Mouse (Mus musculus) splenic B cell, adult 2 months (primary cell): Measurements from ENCODE around the gene BC051019.

Experiments
- DNase-seq: peaks from one replicate; pipeline ENCODE4 v3.0.0-alpha.2; 2011; ENCODE audit warnings: low read depth, low spot score
- H3K27me3 ChIP-seq: 2 replicates; pipeline ENCODE4 v1.6.1; 2012; ENCODE audit warnings: mild to moderate bottlenecking, low read length, moderate library complexity, mixed read lengths; ENCODE audit not compliant: control insufficient read depth, poor library complexity, insufficient read depth, severe bottlenecking
- H3K36me3 ChIP-seq: 2 replicates; pipeline ENCODE4 v1.6.1; 2012; ENCODE audit warnings: mild to moderate bottlenecking, low read length, moderate library complexity, mixed read lengths; ENCODE audit not compliant: control insufficient read depth, poor library complexity, insufficient read depth, severe bottlenecking

The BC051019 gene

GRCm38 (mm10) chr7:109723697-109724096 lies at the start of gene BC051019:
Gene BC051019 (minus strand): TSS chr7:109723850.
- DNase-seq: no peak
- Histone ChIP-seq H3K27me3 (no peaks in the 10 kb centered on the region), H3K36me3 (no peaks in the 10 kb centered on the region)

DNA sequence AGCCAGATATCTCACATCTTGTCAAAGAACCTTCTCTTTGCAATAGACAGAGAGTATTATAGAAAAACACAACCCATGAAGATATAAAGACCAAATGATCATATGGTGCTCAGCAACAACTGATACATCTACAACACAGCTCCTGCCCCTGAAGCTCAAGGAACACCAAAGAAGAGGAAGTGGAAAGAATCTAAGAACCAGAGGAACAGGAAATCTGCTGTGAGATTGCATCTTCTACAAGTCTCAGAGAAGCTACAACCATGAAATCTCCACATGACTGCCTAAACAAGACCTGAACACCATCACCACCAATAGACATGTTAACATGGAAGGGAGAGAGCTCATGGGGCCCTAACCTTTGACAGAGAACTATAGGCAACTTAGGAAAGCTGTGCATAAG lies 48.6 kb upstream of the BC051019 start:
- no peak for DNase-seq
- Histone ChIP-seq H3K36me3 (no peaks in the 10 kb centered on the region), H3K27me3 (no peaks in the 10 kb centered on the region)

- H3K27me3 ChIP-seq: no peaks in the 10 kb centered on the region
- DNase-seq: no peak
- H3K36me3 ChIP-seq: no peaks in the 10 kb centered on the region
Observed at GRCm38 (mm10) chr7:109768699-109769383, 45.2 kb upstream of the BC051019 start.

GRCm38 (mm10) chr7:109767575-109768350 lies 44.1 kb upstream of the BC051019 start:
- Histone ChIP-seq H3K36me3 (no peaks in the 10 kb centered on the region), H3K27me3 (no peaks in the 10 kb centered on the region)
- no peak for DNase-seq

GRCm38 (mm10) chr7:109764009-109764408 lies 40.4 kb upstream of the BC051019 start:
- Histone ChIP-seq H3K36me3 (no peaks in the 10 kb centered on the region), H3K27me3 (no peaks in the 10 kb centered on the region)
- DNase-seq: no peak

DNA sequence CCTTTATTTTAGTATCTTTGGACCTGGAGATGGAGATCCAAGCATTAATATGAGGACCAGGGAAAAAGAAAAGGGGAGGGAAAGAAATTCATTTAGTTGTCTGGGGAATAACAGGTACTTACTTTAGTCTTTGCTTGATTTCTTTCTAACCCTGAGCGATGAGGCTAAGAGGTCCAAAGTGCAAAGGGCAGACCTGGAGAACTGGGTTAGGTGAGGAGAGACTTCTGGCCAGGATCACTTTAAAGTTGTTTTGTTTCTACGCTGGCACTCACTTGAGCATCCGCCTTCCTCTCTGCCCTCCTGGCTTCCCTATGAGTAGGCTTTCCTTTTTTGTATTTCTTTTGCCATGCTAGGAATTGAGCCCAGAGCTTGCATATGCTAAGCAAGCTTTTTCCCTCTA lies 32.6 kb upstream of the BC051019 start:
- no peaks in the 10 kb centered on the region for H3K36me3 ChIP-seq
- no peaks in the 10 kb centered on the region for H3K27me3 ChIP-seq
- no peak for DNase-seq

GRCm38 (mm10) chr7:109754034-109754433 lies 30.4 kb upstream of the BC051019 start:
- H3K27me3 ChIP-seq: no peaks in the 10 kb centered on the region
- DNase-seq: no peak
- H3K36me3 ChIP-seq: 0 out of 2 replicates have a peak, but pooled peaks cover under 1% of the 10 kb centered on the region

GRCm38 (mm10) chr7:109752008-109752925 lies 28.6 kb upstream of the BC051019 start, which contains the start of gene Tmem9b:
Gene Tmem9b (minus strand): TSS chr7:109752875.
- peaks cover 5% of the 10 kb centered on the region; the same call in 1 of the 2 replicates for H3K36me3 ChIP-seq
- H3K27me3 ChIP-seq: no peaks in the 10 kb centered on the region
- DNase-seq: peak; percentile 75

DNA sequence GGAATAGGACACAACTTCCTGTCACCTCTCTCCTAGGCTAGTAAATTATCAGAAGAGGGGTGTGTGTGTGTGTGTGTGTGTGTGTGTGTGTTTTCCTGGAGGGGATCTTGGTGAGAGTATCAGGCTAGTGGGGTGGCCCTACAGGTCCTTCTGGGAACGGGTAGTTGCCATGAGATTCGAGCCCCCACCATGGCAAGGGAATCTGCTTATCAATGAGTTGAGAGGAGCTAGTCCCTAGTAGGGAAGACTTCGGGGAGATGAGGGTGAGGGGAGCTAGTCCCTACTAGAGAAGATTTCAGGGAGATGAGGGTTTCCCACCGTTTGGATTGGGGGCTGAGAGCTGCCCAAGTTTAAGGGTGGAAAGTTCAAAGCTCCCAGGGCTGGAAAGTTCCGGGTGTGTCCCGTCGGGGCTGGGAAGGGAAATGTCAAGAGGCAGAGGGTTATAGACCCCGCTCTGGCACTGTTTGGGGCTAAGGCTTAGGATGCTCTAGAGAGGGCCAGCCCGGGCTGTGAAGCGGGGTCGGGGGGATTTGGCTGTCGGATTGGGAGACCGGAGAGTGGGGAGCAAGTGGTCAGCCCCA lies 27.9 kb upstream of the BC051019 start:
- no peaks in the 10 kb centered on the region for H3K27me3 ChIP-seq
- DNase-seq: no peak
- peaks cover 6% of the 10 kb centered on the region for H3K36me3 ChIP-seq

DNA sequence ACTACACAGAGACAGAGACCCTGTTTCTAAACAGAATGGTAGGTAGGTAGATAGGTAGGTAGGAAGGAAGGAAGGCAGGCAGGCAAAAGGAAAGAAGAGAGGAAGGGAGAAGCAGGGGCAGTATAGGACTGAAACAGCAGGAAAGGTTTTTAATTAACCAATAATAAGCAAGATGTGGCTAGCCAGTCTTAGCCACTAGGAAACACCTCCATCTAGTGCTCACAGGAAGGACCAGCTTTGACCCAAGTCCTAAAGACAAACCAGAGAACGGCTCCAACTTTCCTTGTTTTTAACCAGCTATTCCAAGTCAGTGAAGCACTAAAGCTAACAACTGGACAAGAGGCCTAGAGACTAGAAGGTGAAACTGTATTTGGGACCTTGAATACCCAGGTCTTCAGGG lies 24.1 kb upstream of the BC051019 start:
- H3K27me3 ChIP-seq: no peaks in the 10 kb centered on the region
- no peak for DNase-seq
- H3K36me3 ChIP-seq: peaks cover 23% of the 10 kb centered on the region

- peaks cover 34% of the 10 kb centered on the region for H3K36me3 ChIP-seq
- DNase-seq: no peak
- H3K27me3 ChIP-seq: no peaks in the 10 kb centered on the region
Observed at GRCm38 (mm10) chr7:109741703-109742102, 18.1 kb upstream of the BC051019 start.

- Histone ChIP-seq H3K27me3 (no peaks in the 10 kb centered on the region), H3K36me3 (peaks cover 31% of the 10 kb centered on the region)
- DNase-seq: no peak
Observed at GRCm38 (mm10) chr7:109741060-109741459, 17.4 kb upstream of the BC051019 start.

GRCm38 (mm10) chr7:109739822-109740370 lies 16.2 kb upstream of the BC051019 start:
- Histone ChIP-seq H3K27me3 (no peaks in the 10 kb centered on the region), H3K36me3 (peaks cover 29% of the 10 kb centered on the region)
- no peak for DNase-seq

DNA sequence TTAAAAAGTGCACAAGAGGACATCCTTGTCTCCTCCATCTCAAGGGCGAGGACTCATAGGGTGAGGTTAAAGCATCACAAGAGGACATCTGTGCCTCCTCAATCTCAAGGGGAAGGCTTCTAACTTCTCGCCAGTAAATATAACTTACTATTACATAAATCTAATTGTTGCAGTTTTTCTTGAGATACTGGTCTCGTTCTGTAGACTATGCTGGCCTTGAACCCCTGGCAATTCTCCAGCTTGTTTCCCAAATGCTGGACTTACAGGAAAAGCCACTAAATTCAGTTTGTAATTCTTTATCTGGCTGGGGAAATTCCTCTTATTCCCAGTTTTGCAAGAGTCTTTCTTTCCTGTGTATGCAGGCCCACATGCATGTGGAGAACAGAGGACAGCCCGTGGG lies 11.2 kb upstream of the BC051019 start:
- Histone ChIP-seq H3K36me3 (peaks cover 7% of the 10 kb centered on the region; the same call in 1 of the 2 replicates), H3K27me3 (no peaks in the 10 kb centered on the region)

More for the DNA sequence above, 11.2 kb upstream of the BC051019 start:
- no peak for DNase-seq
